ENCODE assay signal across 18 mouse cellular contexts in the genomic region with DNA sequence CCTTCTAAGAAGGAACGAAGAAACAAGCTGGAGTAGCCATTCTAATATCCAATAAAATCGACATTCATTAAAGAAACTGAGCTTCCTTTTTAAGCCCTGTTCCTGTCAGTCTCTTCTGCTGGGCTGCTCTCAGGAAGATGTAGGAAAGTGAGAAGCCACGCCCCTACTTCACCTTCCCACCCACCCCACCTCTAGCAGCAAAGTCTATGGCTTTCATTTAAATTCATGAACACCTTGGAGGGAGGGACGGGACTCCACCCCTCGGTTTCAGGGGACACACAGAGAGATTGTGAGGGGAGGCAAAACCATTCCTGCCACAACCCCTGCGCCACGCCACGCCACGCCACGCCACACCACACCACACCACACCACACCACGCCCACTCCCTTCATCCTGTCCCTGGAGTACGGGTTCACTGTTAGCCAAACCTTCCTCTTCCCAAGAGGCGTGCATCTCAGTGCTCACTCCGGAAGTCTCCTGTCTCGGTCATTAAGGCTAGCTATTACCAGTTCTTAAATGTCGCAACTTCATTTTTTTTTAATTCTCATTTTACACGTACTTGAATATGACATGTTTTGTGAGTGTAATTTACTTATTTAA.
"Had no signal": no experiment of that assay in that cellular context is flagged by ENCODE, and none has a peak within 500 bp of the region (broad histone marks: within the 10 kb centered on the region; RNA-seq: fewer than 3 reads in every experiment).

No protein-coding gene starts in this region.

- H3K4me1 ChIP-seq: kidney, embryonic 15.5 days; liver, embryonic 13.5 days; midbrain, embryonic 12.5 days; neural tube, embryonic 13.5 days; stomach, embryonic 15.5 days had no signal

- H3K36me3 ChIP-seq: kidney, embryonic 15.5 days; liver, embryonic 13.5 days; midbrain, embryonic 12.5 days; neural tube, embryonic 13.5 days; stomach, embryonic 15.5 days had no signal

- ATAC-seq: midbrain, embryonic 16.5 days had no signal

- H3K9me3 ChIP-seq: kidney, embryonic 15.5 days; liver, embryonic 13.5 days; midbrain, embryonic 12.5 days; neural tube, embryonic 13.5 days; stomach, embryonic 15.5 days had no signal

- H3K27ac ChIP-seq: kidney, embryonic 15.5 days; liver, embryonic 13.5 days; midbrain, embryonic 12.5 days; neural tube, embryonic 13.5 days; stomach, embryonic 15.5 days had no signal

- H3K9ac ChIP-seq: kidney, embryonic 15.5 days; liver, embryonic 13.5 days; midbrain, embryonic 12.5 days; neural tube, embryonic 13.5 days; stomach, embryonic 15.5 days had no signal

- H3K4me3 ChIP-seq: kidney, embryonic 15.5 days; liver, embryonic 13.5 days; midbrain, embryonic 12.5 days; myocyte; neural tube, embryonic 13.5 days; stomach, embryonic 15.5 days had no signal

- H3K4me2 ChIP-seq: kidney, embryonic 15.5 days; liver, embryonic 13.5 days; midbrain, embryonic 12.5 days; neural tube, embryonic 13.5 days; stomach, embryonic 15.5 days had no signal

- H3K27me3 ChIP-seq: kidney, embryonic 15.5 days; liver, embryonic 13.5 days; midbrain, embryonic 12.5 days; neural tube, embryonic 13.5 days; stomach, embryonic 15.5 days had no signal

- DNase-seq: kidney, adult 11 months; kidney, adult 8-10 months; kidney, postnatal 10 days; kidney, postnatal 36 days; liver, embryonic 13.5 days; lung, adult 2 months; lung, postnatal 14 days; lung, postnatal 4 days; retina, postnatal 1 day; right cerebral cortex, postnatal 25 days; spleen, adult 18-20 months; thymus, postnatal 36 days had no signal
